Mouse (Mus musculus) olfactory bulb, adult 2 months (tissue): ENCODE results near the gene Map3k7cl. TPM values are rescaled to one million over a fixed set of nuclear protein-coding genes. Genes with fewer than 3 reads are reported as not detected.

ENCODE experiments used
- H3K27ac ChIP-seq: fragments of 200-500 bp; 2 replicates; pipeline ENCODE4 v1.5.1; 2012; ENCODE audit warnings: low read depth, low read length; ENCODE audit not compliant: insufficient read depth
- H3K4me1 ChIP-seq: fragments of 200-500 bp; 2 replicates; pipeline ENCODE4 v1.6.1; 2012; ENCODE audit warnings: low read length; ENCODE audit not compliant: control insufficient read depth, insufficient read depth
- H3K4me3 ChIP-seq: fragments of 200-500 bp; 2 replicates; pipeline ENCODE4 v1.5.1; 2012; ENCODE audit warnings: mild to moderate bottlenecking, low read depth, low read length, moderate library complexity; ENCODE audit not compliant: insufficient read depth
- CTCF ChIP-seq: fragments of 200-500 bp; IDR thresholded peaks from 2 replicates; pipeline ENCODE4 v1.5.1; 2012; ENCODE audit warnings: low read depth, mild to moderate bottlenecking, low read length, moderate library complexity; ENCODE audit not compliant: insufficient read depth
- POLR2A ChIP-seq: fragments of 200-500 bp; IDR thresholded peaks from 2 replicates; pipeline ENCODE4 v1.6.1; 2012; ENCODE audit warnings: mild to moderate bottlenecking, low read depth, low read length, moderate library complexity; ENCODE audit not compliant: insufficient read depth
- WGBS: fragments of 180-500 bp; shearing (Covaris S2); methylation state at CpG from one replicate; pipeline ENCODE4 v1.1.7; 2018; 5-methylcytosine and 5-hydroxymethylcytosine counted together
- polyA plus RNA-seq: library from polyadenylated mRNA; stranded (reverse); fragments of >200 nt; gene quantifications from 2 replicates; pipeline ENCODE4 v1.2.4, GENCODE M21; 2012; ENCODE audit warnings: low replicate concordance; ENCODE audit not compliant: missing spikeins, insufficient read depth, insufficient read length

The Map3k7cl gene
- polyA plus RNA-seq, 1 experiment = not detected

- H3K4me3 ChIP-seq = no peak overlapping the region
- WGBS = 91% methylated on average over 2 of the region's 2 CpGs
- TF ChIP-seq CTCF = no peak
- TF ChIP-seq POLR2A = no peak
- no peak overlapping the region for H3K27ac ChIP-seq
- H3K4me1 ChIP-seq = no peaks in the 10 kb centered on the region
These were observed 71.8 kb downstream of the Map3k7cl start for GRCm38 (mm10) chr16:87624937-87625336.

GRCm38 (mm10) chr16:87625341-87625740 lies 72.2 kb downstream of the Map3k7cl start:
- Histone ChIP-seq H3K4me1 (no peaks in the 10 kb centered on the region), H3K27ac (no peak overlapping the region), H3K4me3 (no peak overlapping the region)
- TF ChIP-seq CTCF (no peak), POLR2A (no peak)
- WGBS = 70% methylated on average over 3 of the region's 3 CpGs

GRCm38 (mm10) chr16:87625816-87626215 lies 72.7 kb downstream of the Map3k7cl start:
- WGBS = 97% methylated on average over 8 of the region's 8 CpGs
- no peaks in the 10 kb centered on the region for H3K4me1 ChIP-seq
- H3K27ac ChIP-seq = no peak overlapping the region
- TF ChIP-seq CTCF (no peak), POLR2A (no peak)
- H3K4me3 ChIP-seq = no peak overlapping the region

DNA sequence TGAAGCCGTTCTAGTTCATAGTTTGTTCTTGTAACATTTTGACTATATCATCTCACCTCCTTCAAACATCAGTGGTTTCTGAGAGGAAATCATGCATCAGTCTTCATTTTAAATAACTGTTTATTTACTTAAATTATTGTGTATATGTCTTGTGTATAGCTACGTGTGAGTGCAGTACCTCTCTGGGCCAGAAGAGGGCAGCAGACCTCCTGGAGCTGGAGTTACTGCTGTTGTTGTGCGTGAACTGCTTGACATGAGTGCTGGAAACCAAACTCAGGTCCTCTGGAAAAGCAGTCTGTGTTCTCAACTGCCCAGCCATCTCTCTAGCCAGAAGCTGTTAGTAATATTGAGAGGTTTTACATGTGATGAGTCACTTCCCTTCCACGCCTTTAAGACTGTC lies 73.6 kb downstream of the Map3k7cl start:
- WGBS = 93% methylated on average over 4 of the region's 4 CpGs
- Histone ChIP-seq H3K27ac (no peak overlapping the region), H3K4me1 (no peaks in the 10 kb centered on the region), H3K4me3 (no peak overlapping the region)
- TF ChIP-seq CTCF (no peak), POLR2A (no peak)

GRCm38 (mm10) chr16:87634709-87635108 lies 81.6 kb downstream of the Map3k7cl start:
- Histone ChIP-seq H3K4me1 (no peaks in the 10 kb centered on the region), H3K4me3 (no peak overlapping the region), H3K27ac (no peak overlapping the region)
- TF ChIP-seq CTCF (no peak), POLR2A (no peak)

DNA sequence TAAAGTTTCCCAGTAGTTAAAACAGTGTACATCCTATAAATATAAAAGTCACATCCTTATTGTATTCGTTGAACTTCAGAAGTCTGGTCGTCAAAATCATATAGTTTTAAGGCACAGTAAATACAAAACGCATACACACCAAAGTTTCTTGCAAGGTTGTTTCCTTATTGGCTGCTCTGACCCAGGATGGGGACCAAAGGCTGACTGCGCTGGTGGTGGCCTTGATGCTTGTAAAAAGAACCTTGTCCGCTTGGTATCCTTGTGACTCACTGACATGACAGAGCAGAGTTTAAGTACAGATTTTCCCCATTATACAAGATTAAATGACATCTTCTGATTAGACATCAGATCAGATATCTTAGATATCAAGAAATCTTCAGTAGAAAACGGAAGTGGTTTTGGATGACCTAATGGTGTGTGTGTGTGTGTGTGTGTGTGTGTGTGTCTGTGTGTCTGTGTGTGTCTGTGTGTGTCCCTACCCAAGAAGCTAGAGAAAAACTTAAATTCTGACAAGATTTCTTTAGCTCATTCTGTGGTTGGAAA lies 82.2 kb downstream of the Map3k7cl start:
- Histone ChIP-seq H3K4me3 (no peak overlapping the region), H3K4me1 (no peaks in the 10 kb centered on the region), H3K27ac (no peak overlapping the region)
- TF ChIP-seq CTCF (no peak), POLR2A (no peak)
- 93% methylated on average over 6 of the region's 6 CpGs for WGBS

DNA sequence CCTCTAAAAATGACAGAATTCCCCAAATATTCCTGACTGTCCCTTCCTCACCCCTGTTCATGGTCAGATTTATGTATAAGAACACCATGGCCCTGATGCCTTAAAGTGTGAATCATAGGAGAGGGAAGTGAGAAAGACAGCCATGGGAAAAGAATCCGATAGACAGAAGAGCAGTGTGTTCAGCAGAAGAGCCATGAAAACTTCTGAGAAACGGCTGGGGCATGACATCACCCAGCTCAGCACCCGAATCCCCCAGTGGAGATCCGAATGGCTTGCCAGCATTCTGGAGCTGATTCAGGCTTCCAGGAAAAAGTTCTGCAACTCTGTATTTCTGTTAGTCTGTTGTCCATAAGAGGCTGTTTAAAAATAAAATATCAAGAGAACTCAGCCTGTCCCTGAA lies 82.7 kb downstream of the Map3k7cl start:
- Histone ChIP-seq H3K27ac (no peak overlapping the region), H3K4me3 (no peak overlapping the region), H3K4me1 (no peaks in the 10 kb centered on the region)
- WGBS = 44% methylated on average over 4 of the region's 4 CpGs
- TF ChIP-seq POLR2A = no peak

- H3K4me1 ChIP-seq = no peaks in the 10 kb centered on the region
These were observed 85.0 kb downstream of the Map3k7cl start for GRCm38 (mm10) chr16:87638098-87638497.

GRCm38 (mm10) chr16:87642234-87642633 lies 89.1 kb downstream of the Map3k7cl start:
- TF ChIP-seq POLR2A (no peak), CTCF (no peak)
- Histone ChIP-seq H3K4me3 (no peak overlapping the region), H3K4me1 (peaks cover 2% of the 10 kb centered on the region; the same call in 1 of the 2 replicates), H3K27ac (no peak overlapping the region)
- WGBS = 94% methylated on average over 7 of the region's 7 CpGs

More at GRCm38 (mm10) chr16:87638098-87638497, 85.0 kb downstream of the Map3k7cl start:
- no peak overlapping the region for H3K4me3 ChIP-seq
- H3K27ac ChIP-seq = no peak overlapping the region
- TF ChIP-seq CTCF = no peak
- TF ChIP-seq POLR2A = no peak
- 62% methylated on average over 1 of the region's 1 CpGs for WGBS
